Mouse (Mus musculus) stomach, embryonic 16.5 days (tissue): Measurements from ENCODE around the gene Ccdc32. TPM values are rescaled to one million over a fixed set of nuclear protein-coding genes. Genes with fewer than 3 reads are reported as not detected.

Experiments used
- ATAC-seq: fragments of 200-750 bp; cut with Nextera tagmentation; 2 replicates; pipeline ENCODE4 v1.8.0; 2017; ENCODE audit warnings: moderate number of reproducible peaks, moderate TSS enrichment; ENCODE audit not compliant: insufficient read depth, low FRiP score
- H3K27ac ChIP-seq: fragments of 300-500 bp; sonication (generic); 2 replicates; pipeline ENCODE4 v1.5.1; 2014; ENCODE audit warnings: low read length
- H3K27me3 ChIP-seq: fragments of 300-500 bp; sonication (generic); 2 replicates; pipeline ENCODE4 v1.6.1; 2014; ENCODE audit warnings: low read length, control low read depth, mixed read lengths; ENCODE audit not compliant: control insufficient read depth, insufficient read depth
- H3K36me3 ChIP-seq: fragments of 300-500 bp; sonication (generic); 2 replicates; pipeline ENCODE4 v1.6.1; 2014; ENCODE audit warnings: low read length; ENCODE audit not compliant: control insufficient read depth, insufficient read depth
- H3K4me1 ChIP-seq: fragments of 300-500 bp; sonication (generic); 2 replicates; pipeline ENCODE4 v1.6.1; 2014; ENCODE audit warnings: low read length, control low read depth, mixed read lengths; ENCODE audit not compliant: control insufficient read depth, insufficient read depth
- H3K4me2 ChIP-seq: fragments of 300-500 bp; sonication (generic); 2 replicates; pipeline ENCODE4 v1.6.1; 2014; ENCODE audit warnings: low read depth, low read length, mixed read lengths
- H3K4me3 ChIP-seq: fragments of 300-500 bp; sonication (generic); replicated peaks from 2 replicates; pipeline ENCODE4 v1.5.1; 2014; ENCODE audit warnings: mild to moderate bottlenecking, low read length
- H3K9ac ChIP-seq: fragments of 300-500 bp; sonication (generic); 2 replicates; pipeline ENCODE4 v1.6.1; 2014; ENCODE audit warnings: low read length
- H3K9me3 ChIP-seq: fragments of 300-500 bp; sonication (generic); replicated peaks from 2 replicates; pipeline ENCODE4 v1.6.1; 2016; ENCODE audit warnings: low read length, control low read depth; ENCODE audit not compliant: control insufficient read depth
- WGBS: fragments of 180-500 bp; shearing (Covaris S2); extraction: QIAGEN DNeasy Blood & Tissue Kit; methylation state at CpG from one replicate; pipeline ENCODE4 v1.1.7; 2014; 5-methylcytosine and 5-hydroxymethylcytosine counted together
- polyA plus RNA-seq: library from polyadenylated mRNA; unstranded; fragments of >200 nt; fragmentation: Nextera tagmentation; extraction: Ambion mirVana; gene quantifications from 2 replicates; pipeline ENCODE4 v1.2.1, GENCODE M21; 2015

The Ccdc32 gene
- polyA plus RNA-seq, 1 experiment from 2014 or later: 24.0 TPM

GRCm38 (mm10) chr2:118996798-118997105 lies 32.4 kb downstream of the Ccdc32 start:
- no peak for ATAC-seq
- Histone ChIP-seq H3K4me1 (peaks cover 3% of the 10 kb centered on the region; the same call in 1 of the 2 replicates), H3K27me3 (no peaks in the 10 kb centered on the region), H3K27ac (no peak overlapping the region), H3K9ac (no peak overlapping the region), H3K9me3 (no peaks in the 10 kb centered on the region), H3K4me2 (no peak overlapping the region), H3K36me3 (no peaks in the 10 kb centered on the region), H3K4me3 (no peak overlapping the region)
- WGBS: 70% methylated on average over 1 of the region's 1 CpGs

GRCm38 (mm10) chr2:118995919-118996797 lies 33.0 kb downstream of the Ccdc32 start:
- no peak overlapping the region for H3K4me3 ChIP-seq
- no peak overlapping the region for H3K9ac ChIP-seq
- no peaks in the 10 kb centered on the region for H3K27me3 ChIP-seq
- no peak overlapping the region for H3K27ac ChIP-seq
- H3K4me1 ChIP-seq: peaks cover 3% of the 10 kb centered on the region; the same call in 1 of the 2 replicates
- no peak for ATAC-seq
- H3K36me3 ChIP-seq: no peaks in the 10 kb centered on the region
- no peak overlapping the region for H3K4me2 ChIP-seq
- WGBS: 43% methylated on average over 16 of the region's 16 CpGs
- no peaks in the 10 kb centered on the region for H3K9me3 ChIP-seq

GRCm38 (mm10) chr2:118995490-118995889 lies 33.7 kb downstream of the Ccdc32 start:
- Histone ChIP-seq H3K4me2 (no peak overlapping the region), H3K27ac (no peak overlapping the region), H3K36me3 (no peaks in the 10 kb centered on the region), H3K4me3 (no peak overlapping the region), H3K9me3 (no peaks in the 10 kb centered on the region), H3K27me3 (no peaks in the 10 kb centered on the region), H3K4me1 (peaks cover 3% of the 10 kb centered on the region; the same call in 1 of the 2 replicates), H3K9ac (no peak overlapping the region)
- WGBS: 49% methylated on average over 5 of the region's 5 CpGs
- no peak for ATAC-seq

GRCm38 (mm10) chr2:118983812-118984211 lies 45.4 kb downstream of the Ccdc32 start:
- WGBS: 71% methylated on average over 8 of the region's 8 CpGs
- no peak for ATAC-seq
- Histone ChIP-seq H3K4me3 (no peak overlapping the region), H3K4me2 (no peak overlapping the region), H3K27ac (no peak overlapping the region), H3K9me3 (no peaks in the 10 kb centered on the region), H3K36me3 (no peaks in the 10 kb centered on the region), H3K27me3 (no peaks in the 10 kb centered on the region), H3K4me1 (no peaks in the 10 kb centered on the region), H3K9ac (no peak overlapping the region)

- WGBS: 69% methylated on average over 6 of the region's 6 CpGs
- Histone ChIP-seq H3K4me2 (no peak overlapping the region), H3K27ac (no peak overlapping the region), H3K4me3 (no peak overlapping the region), H3K9me3 (no peaks in the 10 kb centered on the region), H3K4me1 (0 out of 2 replicates have a peak, but pooled peaks cover 1% of the 10 kb centered on the region), H3K27me3 (peaks cover 10% of the 10 kb centered on the region; the same call in 1 of the 2 replicates), H3K36me3 (no peaks in the 10 kb centered on the region), H3K9ac (no peak overlapping the region)
- no peak for ATAC-seq
Observed at GRCm38 (mm10) chr2:118980841-118981240, 48.4 kb downstream of the Ccdc32 start.

- Histone ChIP-seq H3K36me3 (no peaks in the 10 kb centered on the region), H3K9ac (no peak overlapping the region), H3K4me1 (peaks cover 8% of the 10 kb centered on the region; the same call in 1 of the 2 replicates), H3K9me3 (no peaks in the 10 kb centered on the region), H3K27me3 (peaks cover 28% of the 10 kb centered on the region), H3K27ac (no peak overlapping the region), H3K4me2 (no peak overlapping the region), H3K4me3 (no peak overlapping the region)
- 33% methylated on average over 6 of the region's 6 CpGs for WGBS
- no peak for ATAC-seq
Observed at GRCm38 (mm10) chr2:118978064-118978463, 51.1 kb downstream of the Ccdc32 start.

- Histone ChIP-seq H3K4me2 (peak overlapping the region; percentile 96), H3K36me3 (no peaks in the 10 kb centered on the region), H3K4me3 (peak overlapping the region; percentile 67), H3K9me3 (no peaks in the 10 kb centered on the region), H3K4me1 (peaks cover 8% of the 10 kb centered on the region; the same call in 1 of the 2 replicates), H3K27me3 (peaks cover 28% of the 10 kb centered on the region), H3K27ac (no peak overlapping the region), H3K9ac (peak overlapping the region; percentile 85)
- no peak for ATAC-seq
- 16% methylated on average over 5 of the region's 5 CpGs for WGBS
Observed at GRCm38 (mm10) chr2:118976941-118977340, 52.3 kb downstream of the Ccdc32 start.

GRCm38 (mm10) chr2:118976282-118976929 lies 52.8 kb downstream of the Ccdc32 start:
- Histone ChIP-seq H3K4me3 (peak overlapping the region; percentile 67), H3K9me3 (no peaks in the 10 kb centered on the region), H3K36me3 (no peaks in the 10 kb centered on the region), H3K4me2 (peak overlapping the region; percentile 96), H3K4me1 (peaks cover 8% of the 10 kb centered on the region; the same call in 1 of the 2 replicates), H3K27me3 (peaks cover 28% of the 10 kb centered on the region), H3K9ac (peak overlapping the region; percentile 85), H3K27ac (peak overlapping the region; percentile 15; the same call in 1 of the 2 replicates)
- 2% methylated on average over 57 of the region's 57 CpGs for whole genome bisulfite sequencing
- peak; percentile 84 for ATAC-seq

GRCm38 (mm10) chr2:118975855-118976254 lies 53.3 kb downstream of the Ccdc32 start:
- H3K4me3 ChIP-seq: peak overlapping the region; percentile 67
- no peaks in the 10 kb centered on the region for H3K36me3 ChIP-seq
- 3% methylated on average over 15 of the region's 15 CpGs for whole genome bisulfite sequencing
- no peak for ATAC-seq
- H3K27ac ChIP-seq: no peak overlapping the region
- H3K9me3 ChIP-seq: no peaks in the 10 kb centered on the region
- peaks cover 28% of the 10 kb centered on the region for H3K27me3 ChIP-seq
- H3K9ac ChIP-seq: peak overlapping the region; percentile 85
- peaks cover 8% of the 10 kb centered on the region; the same call in 1 of the 2 replicates for H3K4me1 ChIP-seq
- peak overlapping the region; percentile 96 for H3K4me2 ChIP-seq
